Mouse (Mus musculus): ENCODE measurements at regions not wholly inside any gene's neighbourhood (a gene's known extent, or its start where the extent isn't known, plus 50 kb on each side); places are given as distances from the start of the nearest gene placed in this dataset.

- no peaks in the 10 kb centered on the region for H3K9me3 ChIP-seq (replicated peaks; ENCODE audit: control insufficient read depth, low read length)
- H3K9ac ChIP-seq (ENCODE audit: low read length): no peak overlapping the region
- H3K36me3 ChIP-seq (ENCODE audit: control insufficient read depth, insufficient read depth, low read length): no peaks in the 10 kb centered on the region
- H3K27me3 ChIP-seq (replicated peaks; ENCODE audit: control insufficient read depth, insufficient read depth, low read length): no peaks in the 10 kb centered on the region
- H3K4me2 ChIP-seq (ENCODE audit: low read length): no peak overlapping the region
- no peak overlapping the region for H3K4me3 ChIP-seq (ENCODE audit: low read depth, low read length)
- no peak overlapping the region for H3K27ac ChIP-seq (ENCODE audit: low read depth, low read length)
- ATAC-seq (no peak), DNase-seq (ENCODE audit: low spot score) (no peak)
- no peaks in the 10 kb centered on the region for H3K4me1 ChIP-seq (ENCODE audit: control insufficient read depth, insufficient read depth, low read length)
- WGBS: 82% methylated on average over 3 of the region's 3 CpGs
Measured at GRCm38 (mm10) chr9:11603884-11604283, 699.3 kb upstream of the Cntn5 start.

- Histone ChIP-seq H3K4me3 (ENCODE audit: low read depth, low read length) (no peak overlapping the region), H3K27ac (ENCODE audit: low read depth, low read length) (no peak overlapping the region), H3K4me1 (ENCODE audit: control insufficient read depth, insufficient read depth, low read length) (no peaks in the 10 kb centered on the region), H3K4me2 (ENCODE audit: low read length) (no peak overlapping the region), H3K9me3 (replicated peaks; ENCODE audit: control insufficient read depth, low read length) (no peaks in the 10 kb centered on the region), H3K36me3 (ENCODE audit: control insufficient read depth, insufficient read depth, low read length) (no peaks in the 10 kb centered on the region), H3K27me3 (replicated peaks; ENCODE audit: control insufficient read depth, insufficient read depth, low read length) (no peaks in the 10 kb centered on the region), H3K9ac (ENCODE audit: low read length) (no peak overlapping the region)
- WGBS: 94% methylated on average over 2 of the region's 2 CpGs
- DNase-seq (ENCODE audit: low spot score) (no peak), ATAC-seq (no peak)
Measured at GRCm38 (mm10) chr9:11602857-11603256, 698.3 kb upstream of the Cntn5 start.

DNA sequence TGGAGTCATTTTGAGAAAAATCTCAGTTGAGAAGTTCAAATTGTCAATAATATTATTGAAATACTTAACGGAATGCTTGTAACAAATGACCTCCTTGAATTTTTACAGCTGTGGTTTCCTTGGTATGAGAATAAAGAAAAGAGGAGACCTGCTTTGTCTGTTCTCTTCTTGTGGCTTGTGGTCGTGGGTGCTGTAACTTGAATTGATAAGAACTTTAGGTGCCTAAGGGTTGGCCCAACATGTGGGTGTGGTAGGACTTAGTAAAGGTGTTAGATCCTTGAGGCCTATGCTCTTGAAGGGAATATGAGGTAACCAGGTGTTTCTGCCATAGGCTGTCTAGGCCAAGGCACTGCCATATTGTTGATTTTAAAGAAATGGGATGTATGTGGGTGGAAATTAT, 674.4 kb upstream of the Cntn5 start:
- Histone ChIP-seq H3K4me3 (ENCODE audit: low read depth, low read length) (no peak overlapping the region), H3K9ac (ENCODE audit: low read length) (no peak overlapping the region), H3K4me1 (ENCODE audit: control insufficient read depth, insufficient read depth, low read length) (no peaks in the 10 kb centered on the region), H3K27me3 (replicated peaks; ENCODE audit: control insufficient read depth, insufficient read depth, low read length) (no peaks in the 10 kb centered on the region), H3K36me3 (ENCODE audit: control insufficient read depth, insufficient read depth, low read length) (no peaks in the 10 kb centered on the region), H3K27ac (ENCODE audit: low read depth, low read length) (no peak overlapping the region), H3K9me3 (replicated peaks; ENCODE audit: control insufficient read depth, low read length) (no peaks in the 10 kb centered on the region), H3K4me2 (ENCODE audit: low read length) (no peak overlapping the region)
- no peak for ATAC-seq
- no peak for DNase-seq (ENCODE audit: low spot score)
- WGBS: 79% methylated on average over 2 of the region's 2 CpGs

- no peak for DNase-seq (ENCODE audit: low spot score)
- Histone ChIP-seq H3K27me3 (replicated peaks; ENCODE audit: control insufficient read depth, insufficient read depth, low read length) (no peaks in the 10 kb centered on the region), H3K9ac (ENCODE audit: low read length) (no peak overlapping the region), H3K36me3 (ENCODE audit: control insufficient read depth, insufficient read depth, low read length) (no peaks in the 10 kb centered on the region), H3K4me3 (ENCODE audit: low read depth, low read length) (no peak overlapping the region), H3K27ac (ENCODE audit: low read depth, low read length) (no peak overlapping the region), H3K4me1 (ENCODE audit: control insufficient read depth, insufficient read depth, low read length) (no peaks in the 10 kb centered on the region), H3K9me3 (replicated peaks; ENCODE audit: control insufficient read depth, low read length) (no peaks in the 10 kb centered on the region), H3K4me2 (ENCODE audit: low read length) (no peak overlapping the region)
- 64% methylated on average over 1 of the region's 1 CpGs for WGBS
- no peak for ATAC-seq
Measured at GRCm38 (mm10) chr9:11562885-11563284, 658.3 kb upstream of the Cntn5 start.

- no peak overlapping the region for H3K27ac ChIP-seq (ENCODE audit: low read depth, low read length)
- H3K4me2 ChIP-seq (ENCODE audit: low read length): no peak overlapping the region
- DNase-seq (ENCODE audit: low spot score) (no peak), ATAC-seq (no peak)
- H3K9me3 ChIP-seq (replicated peaks; ENCODE audit: control insufficient read depth, low read length): no peaks in the 10 kb centered on the region
- no peak overlapping the region for H3K4me3 ChIP-seq (ENCODE audit: low read depth, low read length)
- WGBS: 83% methylated on average over 1 of the region's 1 CpGs
- no peaks in the 10 kb centered on the region for H3K27me3 ChIP-seq (replicated peaks; ENCODE audit: control insufficient read depth, insufficient read depth, low read length)
- no peak overlapping the region for H3K9ac ChIP-seq (ENCODE audit: low read length)
- no peaks in the 10 kb centered on the region for H3K4me1 ChIP-seq (ENCODE audit: control insufficient read depth, insufficient read depth, low read length)
- H3K36me3 ChIP-seq (ENCODE audit: control insufficient read depth, insufficient read depth, low read length): no peaks in the 10 kb centered on the region
Measured at GRCm38 (mm10) chr9:11559384-11559783, 654.8 kb upstream of the Cntn5 start.

DNA sequence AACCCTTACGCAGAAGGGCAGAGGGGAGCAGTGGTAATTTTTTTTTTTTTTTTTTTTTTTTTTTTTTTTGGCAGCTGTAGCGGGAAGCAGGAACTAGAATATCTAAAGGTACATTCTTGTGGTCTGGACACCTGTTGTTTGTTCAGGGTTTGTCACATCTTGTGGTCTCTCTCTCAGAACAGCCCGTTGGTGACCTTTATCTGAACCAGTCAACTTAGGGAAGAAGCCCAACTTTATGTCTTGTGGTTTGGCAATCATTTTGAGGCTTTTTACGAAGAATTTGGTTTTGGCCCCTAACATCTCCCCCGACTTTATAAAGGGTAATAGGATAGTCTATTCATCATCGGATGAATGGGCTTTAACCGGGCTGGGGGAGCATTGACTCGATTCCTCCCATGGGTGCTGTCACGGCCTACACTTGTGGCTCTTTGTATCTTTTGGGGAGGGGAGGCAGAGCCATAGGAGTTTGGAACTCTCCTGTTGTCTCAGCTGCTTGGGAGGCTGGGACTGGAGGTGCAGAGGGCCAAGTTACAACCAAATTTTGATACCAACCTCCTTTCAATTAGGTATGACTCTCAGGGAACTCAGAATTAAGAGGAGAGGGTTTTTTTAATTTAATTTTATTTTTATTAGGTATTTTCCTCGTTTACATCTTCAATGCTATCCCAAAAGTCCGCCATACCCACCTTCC, 609.4 kb upstream of the Cntn5 start:
- no peaks in the 10 kb centered on the region for H3K36me3 ChIP-seq (ENCODE audit: control insufficient read depth, insufficient read depth, low read length)
- H3K9ac ChIP-seq (ENCODE audit: low read length): no peak overlapping the region
- H3K4me1 ChIP-seq (ENCODE audit: control insufficient read depth, insufficient read depth, low read length): no peaks in the 10 kb centered on the region
- H3K9me3 ChIP-seq (replicated peaks; ENCODE audit: control insufficient read depth, low read length): no peaks in the 10 kb centered on the region
- DNase-seq (ENCODE audit: low spot score) (no peak), ATAC-seq (no peak)
- H3K27me3 ChIP-seq (replicated peaks; ENCODE audit: control insufficient read depth, insufficient read depth, low read length): no peaks in the 10 kb centered on the region
- 89% methylated on average over 11 of the region's 11 CpGs for WGBS
- no peak overlapping the region for H3K27ac ChIP-seq (ENCODE audit: low read depth, low read length)
- no peak overlapping the region for H3K4me3 ChIP-seq (ENCODE audit: low read depth, low read length)
- H3K4me2 ChIP-seq (ENCODE audit: low read length): no peak overlapping the region
